Mouse (Mus musculus): ENCODE results near the gene Npr2.
"Not testable (repeated sequence)": the region's sequence is repeated elsewhere in the genome, so short reads cannot be mapped to it uniquely, and the experiment has no call there.

The Npr2 gene

DNA sequence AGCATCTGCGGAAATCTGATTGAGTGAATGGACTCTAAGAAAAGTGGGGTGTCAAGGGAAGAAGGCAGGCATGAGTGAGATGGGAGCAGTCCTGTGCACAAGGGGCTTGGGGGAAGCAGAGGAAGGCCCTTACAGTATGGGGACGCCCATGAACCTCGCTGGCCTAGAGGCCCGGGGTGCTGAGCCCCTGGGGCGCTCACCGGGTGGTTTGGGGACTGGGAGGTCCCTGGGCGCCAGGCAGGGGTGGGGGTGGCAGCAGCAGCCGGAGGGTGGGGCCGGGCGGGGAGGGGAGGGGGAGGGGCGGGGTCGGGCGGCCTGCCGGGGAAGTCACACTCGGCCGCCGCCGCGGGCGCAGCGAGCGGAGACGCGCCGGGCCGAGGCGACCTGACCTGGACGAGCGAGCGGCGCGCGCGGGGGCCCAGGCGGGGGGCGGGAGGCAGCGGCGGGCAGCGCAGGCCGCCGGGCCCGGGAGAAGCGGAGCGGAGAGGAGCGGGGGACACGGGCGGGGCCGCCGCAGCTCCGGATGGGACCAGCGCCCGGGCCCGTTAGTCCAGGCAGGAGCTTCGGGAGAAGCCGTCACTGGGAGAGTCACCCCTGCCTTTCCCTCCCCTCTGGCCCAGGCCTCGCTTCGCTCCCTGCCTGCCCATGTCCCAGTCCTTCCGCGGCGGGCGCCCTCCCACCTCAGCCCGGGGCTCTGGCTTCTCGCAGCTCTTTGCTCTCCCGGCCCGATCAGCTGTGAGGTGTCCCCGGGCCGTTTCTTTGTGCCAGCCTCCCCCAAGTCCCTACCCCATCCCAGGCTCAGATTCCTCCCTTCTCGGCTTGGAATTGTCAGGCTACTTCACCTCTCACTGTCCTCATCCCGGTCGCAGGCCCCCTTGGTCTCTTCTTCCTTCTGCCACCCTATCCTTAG, at the start of gene Npr2:
Npr2 (plus strand) TSS at position 890 of the 910 bp plus-strand sequence.
- peak; percentile 74 for DNase-seq

DNA sequence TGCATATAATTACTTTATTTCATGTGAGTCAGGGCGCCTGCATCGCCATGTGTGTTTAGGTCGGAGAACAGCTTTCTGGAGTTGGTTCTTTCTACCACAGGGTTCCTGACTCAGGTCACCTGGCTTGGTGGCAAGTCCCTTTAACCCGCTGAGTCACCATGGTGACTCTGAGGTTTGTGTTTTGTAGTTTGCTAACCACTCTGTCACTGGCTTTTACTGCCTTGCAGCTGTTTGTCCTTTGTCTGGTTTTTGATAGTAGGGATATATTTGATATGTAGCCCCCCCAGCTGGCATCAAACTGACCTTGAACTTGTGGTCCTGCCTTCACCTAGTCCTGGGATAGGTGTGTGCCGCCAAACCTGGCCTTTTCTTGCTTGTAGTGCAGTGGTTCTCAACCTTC, 49.5 kb upstream of the Npr2 start:
- DNase-seq, result no peak

DNA sequence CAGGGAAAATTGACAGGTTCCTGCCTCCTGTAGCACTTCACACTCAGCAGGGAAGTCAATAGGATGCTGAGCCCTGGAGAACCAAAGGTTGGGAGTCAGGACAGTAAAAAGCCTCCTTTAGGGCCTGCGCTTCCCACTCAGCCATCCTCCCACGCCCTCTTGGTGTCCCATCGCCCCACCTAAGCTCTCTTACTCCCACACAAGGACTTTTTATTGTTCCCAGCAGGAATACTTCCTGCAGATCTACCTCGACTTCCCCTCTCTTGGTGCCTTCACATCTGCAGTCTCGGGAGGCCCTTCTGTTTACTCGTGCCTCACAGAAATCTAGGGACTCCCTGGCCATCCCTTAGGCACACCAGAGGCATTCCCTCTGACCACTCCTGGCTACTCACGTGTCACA, 48.3 kb upstream of the Npr2 start:
- DNase-seq, result no peak

DNA sequence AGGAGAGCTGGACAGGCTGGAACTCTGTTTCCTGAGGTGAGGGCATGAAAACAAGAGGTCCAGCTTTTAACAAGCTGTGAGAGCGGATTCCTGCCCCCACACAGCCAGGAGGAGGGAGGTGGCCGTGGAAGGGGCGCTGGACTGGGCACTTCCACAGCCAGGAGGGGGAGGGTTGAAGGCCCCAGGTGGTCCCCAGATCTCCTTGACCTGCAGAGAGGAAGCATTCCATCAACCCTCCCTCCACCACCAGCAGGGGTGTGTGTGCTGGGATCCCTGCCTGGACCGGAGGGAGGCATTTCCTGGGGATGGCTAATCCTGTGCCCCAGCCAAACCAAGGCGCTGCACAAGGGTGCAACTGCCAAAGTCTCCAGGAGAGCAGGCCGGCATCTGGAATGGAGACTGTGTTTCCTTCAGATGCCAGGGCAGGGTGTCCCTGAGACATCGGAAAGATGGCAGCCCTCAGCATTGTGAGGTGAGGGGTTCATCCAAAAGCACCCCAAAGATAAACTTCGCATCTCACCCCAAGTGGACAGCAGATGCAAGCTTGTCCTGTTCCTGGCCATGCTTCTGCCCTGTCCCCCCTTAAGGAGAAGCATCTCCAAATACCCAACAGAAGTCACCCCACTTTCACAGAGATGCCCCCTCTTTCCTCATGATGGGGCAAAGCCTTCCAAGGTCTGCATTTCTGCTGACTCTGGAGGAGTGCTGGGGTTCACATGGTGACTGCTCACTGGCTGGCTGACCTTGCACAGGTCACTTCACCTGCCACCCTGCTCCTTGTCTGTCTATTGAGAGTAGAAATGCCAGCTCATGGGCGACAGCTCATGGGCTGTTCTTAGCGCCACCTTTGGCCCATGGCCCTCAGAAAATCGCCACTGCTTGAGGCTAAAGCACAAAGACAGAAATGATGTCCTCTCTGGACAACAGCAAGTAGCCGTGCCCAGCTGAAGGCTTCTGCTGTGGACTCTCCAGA, 47.0 kb upstream of the Npr2 start, which contains the start of gene Msmp:
Msmp (minus strand) TSS at position 51 of the 973 bp plus-strand sequence.
- no peak for DNase-seq

DNA sequence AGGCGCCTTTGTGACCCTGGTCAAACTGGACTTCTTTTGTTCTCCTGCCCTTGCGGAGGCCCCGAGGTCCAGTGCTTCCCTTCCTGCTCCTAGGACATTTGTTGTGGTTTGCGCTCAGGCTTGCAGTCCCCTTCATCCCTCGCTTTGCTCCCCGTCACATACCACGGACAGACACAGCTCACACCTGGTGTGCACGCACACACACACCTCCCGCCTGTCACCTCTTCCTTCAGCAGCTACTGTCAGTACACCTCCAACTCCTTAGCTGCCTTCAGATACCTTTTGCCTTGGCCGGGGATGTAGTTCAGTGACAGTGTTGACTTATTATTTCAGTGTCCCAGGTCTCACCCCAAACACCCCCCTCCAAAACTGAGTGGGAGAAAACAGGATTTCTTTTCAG, 46.1 kb upstream of the Npr2 start:
- DNase-seq, result no peak

DNA sequence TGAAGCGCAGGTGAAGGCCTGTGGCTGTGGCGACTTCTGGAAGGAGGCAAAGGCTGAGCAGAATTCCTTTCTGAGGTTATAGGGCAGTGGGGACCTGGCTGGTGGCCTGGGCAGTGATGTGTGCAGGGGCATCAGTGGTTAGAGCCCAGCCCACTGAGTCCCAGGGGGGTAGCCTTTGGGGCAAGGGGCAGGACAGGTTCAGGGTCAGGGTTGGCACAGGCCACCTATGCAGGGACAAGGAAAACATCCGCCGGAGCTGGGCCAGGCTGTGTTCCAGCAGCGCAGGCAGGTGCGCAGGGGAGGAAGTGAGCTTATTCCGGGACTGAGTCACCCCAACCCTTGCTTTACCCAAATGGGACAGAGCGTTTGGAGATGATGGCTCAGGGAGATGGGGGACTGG, 45.3 kb upstream of the Npr2 start:
- DNase-seq, result no peak

DNA sequence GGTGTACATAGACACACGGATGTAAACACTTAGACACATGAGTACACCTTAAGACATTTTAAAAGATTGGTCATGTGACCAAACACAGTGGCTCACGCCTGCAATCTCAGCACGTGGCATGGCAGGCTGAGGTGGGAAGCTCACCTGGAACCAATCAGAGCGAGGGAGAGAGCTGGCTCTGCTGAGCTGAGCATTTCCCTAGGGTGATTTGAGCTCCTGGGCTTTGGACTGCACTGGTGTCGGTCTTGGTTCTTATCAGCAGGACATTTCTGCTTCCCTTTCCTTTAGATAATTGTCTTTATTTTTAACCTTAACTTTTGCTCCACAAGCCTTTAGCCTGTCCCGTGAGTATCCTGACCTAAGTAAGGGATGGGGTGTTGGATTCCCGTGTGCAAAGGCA, 44.1 kb upstream of the Npr2 start:
- DNase-seq, result no peak

DNA sequence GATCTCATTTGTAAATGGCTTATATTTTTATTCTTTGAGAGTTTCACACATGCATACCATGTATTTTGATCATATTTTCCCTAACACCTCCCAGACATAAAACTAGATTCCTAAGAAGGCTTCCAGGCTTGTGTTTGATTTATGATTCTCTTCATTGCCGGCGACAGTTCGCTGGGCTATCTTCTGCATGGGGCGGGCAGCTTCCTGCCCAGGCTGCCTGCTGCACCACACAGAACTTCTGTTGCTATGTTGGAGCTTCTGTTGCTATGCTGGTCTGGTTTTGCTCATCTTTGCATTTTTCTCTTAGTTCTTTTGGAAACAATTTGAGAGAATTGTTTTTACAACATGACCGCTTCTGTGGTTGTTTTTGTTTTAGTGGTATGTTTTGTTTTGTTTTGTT, 40.2 kb upstream of the Npr2 start:
- no peak for DNase-seq

DNA sequence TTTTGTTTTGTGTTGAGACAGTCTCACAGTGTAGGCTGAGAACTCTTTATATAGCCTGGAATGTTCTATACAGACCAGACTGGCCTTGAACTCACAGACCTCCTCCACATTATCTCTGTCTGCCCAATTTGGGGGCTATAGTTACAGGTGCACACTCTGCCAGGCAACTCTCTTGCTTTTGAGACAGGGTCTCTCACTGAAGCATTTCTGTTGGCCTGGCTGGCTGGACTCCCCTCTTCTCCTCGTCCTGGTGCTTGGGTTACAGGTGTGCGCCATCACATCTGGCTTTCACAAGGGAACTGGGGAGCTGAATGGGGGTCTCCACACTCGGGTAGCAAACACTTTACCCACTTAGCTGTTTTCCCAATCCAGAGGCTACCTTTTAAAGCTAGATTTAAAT, 39.8 kb upstream of the Npr2 start:
- no peak for DNase-seq

DNA sequence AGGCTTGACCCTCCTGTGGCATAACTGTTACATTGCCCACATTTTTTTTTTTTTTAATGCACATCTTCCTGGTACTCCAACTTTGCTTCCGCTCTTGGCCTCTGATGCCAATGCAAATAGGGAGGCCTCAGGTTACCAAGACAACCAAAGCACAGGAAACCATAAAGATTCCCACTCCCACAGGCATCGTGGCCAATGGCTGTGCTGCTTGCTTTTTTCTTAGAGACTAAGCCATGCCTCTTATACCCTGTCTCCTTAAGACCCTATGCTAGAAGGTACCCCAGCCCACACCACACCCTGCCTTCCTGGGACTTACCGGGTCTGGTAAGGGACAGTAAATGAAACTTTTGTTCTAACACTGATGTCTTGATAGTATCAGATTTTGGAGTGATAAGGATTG, 38.3 kb upstream of the Npr2 start:
- DNase-seq, result peak; percentile 24

DNA sequence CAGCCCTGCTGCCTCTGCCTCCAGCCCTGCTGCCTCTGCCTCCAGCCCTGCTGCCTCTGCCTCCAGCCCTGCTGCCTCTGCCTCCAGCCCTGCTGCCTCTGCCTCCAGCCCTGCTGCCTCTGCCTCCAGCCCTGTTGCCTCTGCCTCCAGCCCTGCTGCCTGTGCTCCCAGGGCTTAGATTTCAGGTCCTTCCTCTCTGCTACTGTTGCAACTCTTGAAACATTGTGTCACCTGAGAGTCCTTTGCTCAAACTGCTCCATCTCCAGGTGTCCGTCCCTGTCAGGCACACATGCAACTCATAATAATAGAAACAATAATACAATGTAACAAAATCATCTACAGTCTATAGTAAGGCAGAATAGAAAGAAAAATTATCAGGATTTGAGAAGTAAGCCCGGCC, 35.1 kb upstream of the Npr2 start:
- DNase-seq, result not testable (repeated sequence)

DNA sequence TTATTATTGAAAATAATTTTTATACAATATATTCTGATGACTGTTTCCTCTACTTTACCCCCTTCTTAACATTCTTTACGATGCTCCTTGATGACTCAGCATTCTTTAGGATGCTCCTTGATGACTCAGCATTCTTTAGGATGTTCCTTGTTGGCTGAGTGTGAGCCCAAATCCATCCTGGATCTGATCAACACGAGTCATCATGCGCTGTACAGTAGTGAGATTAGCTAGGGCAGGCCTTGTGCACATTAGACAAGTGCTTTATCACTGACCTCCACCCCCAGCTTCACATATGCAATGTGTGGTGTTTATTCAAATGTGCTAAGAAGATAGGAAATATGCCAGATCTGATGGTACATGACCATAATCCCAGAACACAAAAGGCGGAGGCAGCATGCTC, 33.5 kb upstream of the Npr2 start:
- no peak for DNase-seq

DNA sequence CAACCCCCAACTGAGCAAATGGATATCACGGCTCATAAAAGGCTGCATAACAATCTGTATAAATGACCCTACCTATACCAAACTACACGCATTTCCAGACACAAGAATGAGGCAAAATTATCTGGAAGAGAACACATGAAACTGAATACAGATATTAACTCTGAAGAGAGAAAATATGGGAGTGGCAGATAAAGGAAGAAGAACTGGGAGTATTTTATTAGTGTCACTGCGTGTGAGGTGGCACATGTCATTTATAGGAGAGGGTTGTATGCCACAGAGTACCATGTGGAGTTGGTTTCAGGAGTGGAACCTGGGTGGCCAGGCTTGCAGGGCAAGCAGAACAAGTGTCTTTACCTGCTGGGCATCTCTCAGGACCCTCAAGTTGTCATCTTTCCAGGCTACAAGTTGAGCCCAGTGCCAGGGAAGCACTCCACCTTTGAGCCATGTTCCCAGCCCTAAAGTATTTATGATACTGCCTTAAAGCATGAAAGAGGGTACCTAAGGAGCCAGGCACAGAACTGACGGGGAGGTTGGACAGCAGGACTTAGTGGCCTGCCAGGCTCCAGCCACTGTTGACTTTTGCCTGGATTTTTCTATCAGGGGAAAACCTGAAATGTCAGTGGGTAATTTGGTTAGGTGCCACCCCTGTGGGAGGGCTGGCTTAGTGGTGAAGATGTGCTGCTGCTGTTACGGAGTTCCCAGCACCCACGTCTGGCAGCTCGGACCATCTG, 32.9 kb upstream of the Npr2 start:
- DNase-seq, result no peak

DNA sequence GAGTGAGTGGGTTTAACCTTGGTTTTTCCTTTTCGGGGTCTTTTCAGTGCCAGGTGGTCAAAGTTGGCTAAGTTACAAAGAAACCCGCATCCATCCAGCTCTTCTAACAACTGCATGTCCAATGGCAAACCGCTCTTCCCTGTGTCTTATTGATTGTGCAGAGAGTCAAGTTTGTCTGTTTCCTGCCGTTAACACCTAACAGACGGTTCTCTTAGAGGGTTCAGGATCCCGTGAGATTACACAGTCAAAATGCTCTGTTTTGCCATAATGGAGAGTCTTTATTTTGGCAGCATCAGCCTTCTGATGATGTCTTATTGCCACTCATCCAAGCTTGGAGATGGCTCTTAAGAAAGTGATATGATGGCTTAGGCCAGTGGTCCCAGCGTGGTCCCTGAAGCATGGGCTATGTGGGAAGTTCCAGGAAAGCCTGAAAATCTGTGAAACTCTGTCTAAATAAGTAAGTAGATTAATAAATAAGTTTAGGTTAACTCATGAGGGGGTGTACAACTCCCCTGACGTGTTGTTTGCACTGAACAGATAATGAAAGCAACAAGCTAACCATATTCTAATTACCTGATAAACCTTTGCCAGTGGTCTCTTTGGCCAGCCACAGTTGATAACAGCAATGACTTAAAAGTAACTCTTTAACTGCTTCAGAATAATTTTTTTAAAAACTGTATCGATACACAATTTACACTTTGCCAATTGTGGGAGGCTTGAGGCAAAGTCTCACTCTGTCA, 31.4 kb upstream of the Npr2 start:
- no peak for DNase-seq

DNA sequence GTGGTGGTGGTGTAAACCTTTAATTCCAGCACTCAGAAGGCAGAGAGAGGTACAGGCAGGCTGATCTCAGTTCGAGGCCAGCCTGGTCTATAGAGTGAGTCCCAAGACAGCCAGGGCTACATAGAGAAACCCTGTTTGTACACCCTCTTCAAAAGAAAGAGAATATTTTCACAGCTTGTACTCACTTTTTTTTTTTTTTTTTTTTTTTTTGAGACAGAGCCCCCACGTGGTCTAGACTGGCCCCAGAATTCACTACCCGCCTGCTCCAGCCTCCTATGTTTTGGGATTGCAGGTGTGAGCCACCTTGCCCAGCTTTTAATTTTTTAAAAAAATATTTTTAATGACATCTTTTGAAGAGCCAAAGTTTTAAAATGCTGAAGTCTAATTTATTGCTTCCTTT, 27.6 kb upstream of the Npr2 start:
- no peak for DNase-seq

DNA sequence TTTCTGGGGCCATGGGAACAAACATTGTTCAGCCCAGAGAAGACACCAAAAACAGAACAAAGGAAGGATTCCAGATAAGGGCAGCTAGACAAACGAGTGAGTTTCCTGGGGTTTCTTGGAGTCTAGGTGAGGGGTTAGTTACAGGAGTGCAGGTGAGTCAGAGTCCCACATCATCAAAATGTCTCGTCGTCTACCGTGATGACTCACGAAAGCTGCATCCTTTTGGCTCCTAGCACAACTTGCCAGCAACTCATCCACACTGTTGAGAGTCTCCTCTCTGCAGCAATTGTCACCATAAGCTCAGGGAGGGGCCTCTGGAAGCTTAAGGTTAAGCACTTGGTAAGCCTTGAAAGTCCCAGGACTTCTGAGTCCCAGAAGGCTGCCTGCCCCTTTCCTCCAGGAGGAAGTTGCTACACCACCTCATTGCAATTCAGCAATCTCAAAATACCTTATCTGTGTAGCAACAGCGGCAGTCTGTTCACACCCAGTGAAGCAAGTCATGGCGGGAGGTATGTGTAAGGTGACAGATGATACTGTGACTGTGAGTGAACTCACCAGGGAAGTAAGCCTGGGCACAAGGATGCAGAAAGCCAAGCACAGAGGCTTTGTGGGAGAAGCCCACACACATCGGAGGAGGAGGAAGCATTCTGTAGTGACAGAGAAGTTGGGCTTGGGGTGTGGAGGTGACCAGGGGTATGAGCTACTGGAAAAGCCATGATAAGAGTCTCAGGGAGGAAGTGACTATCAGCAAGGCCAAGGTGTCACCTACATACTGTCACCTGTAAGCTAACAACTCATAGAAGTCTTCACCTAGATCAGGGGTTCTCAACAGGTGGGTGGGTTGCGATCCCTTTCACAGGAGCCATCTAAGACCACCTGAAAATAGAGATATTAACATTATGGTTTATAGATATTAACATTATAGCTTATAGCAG, 26.7 kb upstream of the Npr2 start:
- no peak for DNase-seq

DNA sequence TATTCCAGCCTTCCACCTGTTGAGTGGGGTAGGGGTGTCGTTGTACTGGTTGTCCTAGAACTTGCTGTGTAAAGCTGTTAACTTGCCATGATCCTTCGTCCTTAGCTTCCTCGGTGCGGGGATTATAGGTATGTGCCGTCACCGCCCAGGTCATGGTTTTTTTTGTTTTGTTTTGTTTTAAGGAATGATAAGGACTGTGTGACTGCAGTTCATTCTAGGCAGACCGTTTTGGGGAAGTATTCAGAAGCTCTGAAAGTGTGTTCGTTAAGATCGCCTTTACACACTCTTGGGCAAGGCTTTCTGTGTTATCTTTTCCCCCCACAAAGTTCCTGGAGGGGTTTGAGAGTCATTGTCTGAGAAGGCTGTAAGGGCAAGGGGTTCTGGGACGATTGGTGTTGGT, 19.2 kb upstream of the Npr2 start:
- DNase-seq, result no peak

DNA sequence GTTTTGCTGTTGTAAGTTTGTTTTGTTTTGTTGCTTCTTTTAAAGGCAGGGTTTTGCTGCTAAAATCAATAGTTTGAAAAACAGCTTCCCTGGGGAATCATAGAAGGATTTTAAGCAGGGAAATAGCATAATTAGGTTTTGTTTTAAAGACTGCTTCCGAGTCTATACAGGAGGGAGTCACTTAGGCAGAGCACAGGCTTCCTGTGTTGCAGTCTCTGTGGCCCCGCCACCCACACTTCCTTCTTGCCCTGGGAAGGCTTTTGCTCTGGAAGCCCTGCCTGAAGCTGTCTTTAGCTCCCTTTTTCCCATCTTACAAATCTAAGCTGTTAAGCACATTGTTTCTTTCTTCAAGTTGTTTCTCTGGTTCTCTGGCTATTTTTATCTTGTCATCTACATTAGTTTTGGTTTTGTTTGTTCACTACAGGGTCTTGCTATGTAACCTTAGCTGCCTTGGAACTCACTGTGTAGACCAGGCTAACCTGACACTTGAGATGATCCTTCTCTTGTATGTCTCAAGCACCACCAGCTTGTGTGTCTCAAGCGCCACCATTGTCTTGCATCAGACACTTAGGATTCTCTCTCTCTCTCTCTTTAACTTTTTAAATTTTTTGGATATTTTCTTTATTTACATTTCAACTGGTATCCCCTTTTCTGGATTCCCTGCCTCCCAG, 18.5 kb upstream of the Npr2 start:
- DNase-seq, result no peak

DNA sequence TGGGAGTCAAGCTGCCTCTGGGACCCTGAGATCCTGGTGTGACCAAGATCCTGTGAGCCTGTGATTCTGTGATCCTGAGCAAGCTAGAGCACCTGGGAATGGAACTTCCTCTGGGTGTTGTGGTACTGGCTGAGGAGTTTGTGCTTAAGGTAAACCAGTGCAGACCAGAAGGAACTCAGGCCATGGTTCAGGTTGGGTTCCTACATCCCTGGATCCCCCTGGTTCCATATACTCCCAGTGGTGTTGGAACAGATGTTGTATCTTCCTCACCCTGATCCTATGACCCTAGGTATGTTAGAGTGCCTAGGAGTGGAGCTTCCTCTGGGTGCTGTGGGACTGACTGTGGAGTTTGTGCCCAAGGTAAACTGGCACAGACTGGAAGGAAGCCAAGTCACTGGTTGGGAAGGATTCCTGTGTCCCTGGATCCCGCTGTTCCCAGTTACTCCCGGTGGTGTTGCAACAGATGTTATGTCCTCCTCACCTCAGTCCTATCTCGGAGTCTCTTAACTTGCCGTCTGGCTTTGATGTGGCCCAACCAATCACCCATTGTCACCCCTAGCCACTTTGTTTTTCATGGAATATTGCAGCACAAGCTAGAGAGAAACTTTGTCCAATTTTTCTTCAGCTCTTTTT, 11.5 kb upstream of the Npr2 start:
- DNase-seq, result no peak
